Mouse (Mus musculus) lung, postnatal 0 days (tissue): ENCODE measurements around the gene Gla. TPM values are rescaled to one million over a fixed set of nuclear protein-coding genes. Genes with fewer than 3 reads are reported as not detected.

Experiments used
- ATAC-seq: fragments of 200-750 bp; cut with Nextera tagmentation; 2 replicates; pipeline ENCODE4 v1.8.0; 2017; ENCODE audit warnings: moderate library complexity
- DNase-seq: peaks from one replicate; pipeline ENCODE4 v3.0.0-alpha.2; 2016; ENCODE audit warnings: low spot score
- H3K27ac ChIP-seq: fragments of 300-500 bp; sonication (generic); 2 replicates; pipeline ENCODE4 v1.5.1; 2014; ENCODE audit warnings: antibody characterized with exemption, mild to moderate bottlenecking, low read length, mixed read lengths
- H3K27me3 ChIP-seq: fragments of 300-500 bp; sonication (generic); replicated peaks from 2 replicates; pipeline ENCODE4 v1.6.1; 2014; ENCODE audit warnings: low read length, mixed read lengths; ENCODE audit not compliant: insufficient read depth
- H3K36me3 ChIP-seq: fragments of 300-500 bp; sonication (generic); 2 replicates; pipeline ENCODE4 v1.6.1; 2014; ENCODE audit warnings: low read length, mixed read lengths; ENCODE audit not compliant: insufficient read depth
- H3K4me1 ChIP-seq: fragments of 300-500 bp; sonication (generic); 2 replicates; pipeline ENCODE4 v1.6.1; 2014; ENCODE audit warnings: antibody characterized with exemption, low read depth, low read length, mixed read lengths; ENCODE audit not compliant: insufficient read depth
- H3K4me2 ChIP-seq: fragments of 300-500 bp; sonication (generic); replicated peaks from 2 replicates; pipeline ENCODE4 v1.6.1; 2014; ENCODE audit warnings: low read depth, mild to moderate bottlenecking, low read length, moderate library complexity, mixed read lengths
- H3K4me3 ChIP-seq: fragments of 300-500 bp; sonication (generic); 2 replicates; pipeline ENCODE4 v1.5.1; 2014; ENCODE audit warnings: low read depth, low read length
- H3K9ac ChIP-seq: fragments of 300-500 bp; sonication (generic); replicated peaks from 2 replicates; pipeline ENCODE4 v1.6.1; 2014; ENCODE audit warnings: low read depth, mild to moderate bottlenecking
- H3K9me3 ChIP-seq: fragments of 300-500 bp; sonication (generic); 2 replicates; pipeline ENCODE4 v1.6.1; 2016; ENCODE audit warnings: low read length, mixed read lengths
- CTCF ChIP-seq: IDR thresholded peaks from 2 replicates; pipeline ENCODE4 v1.5.1; 2016; ENCODE audit warnings: antibody characterized with exemption, mild to moderate bottlenecking
- EP300 ChIP-seq: IDR thresholded peaks from 2 replicates; pipeline ENCODE4 v1.6.1; 2016; ENCODE audit warnings: antibody characterized with exemption, mild to moderate bottlenecking, control low read depth
- WGBS: fragments of 180-500 bp; shearing (Covaris S2); extraction: QIAGEN DNeasy Blood & Tissue Kit; methylation state at CpG from one replicate; pipeline ENCODE4 v1.1.7; 2014; 5-methylcytosine and 5-hydroxymethylcytosine counted together
- polyA plus RNA-seq: library from polyadenylated mRNA; unstranded; fragments of >200 nt; fragmentation: Nextera tagmentation; extraction: Ambion mirVana; gene quantifications from 2 replicates; pipeline ENCODE4 v1.2.1, GENCODE M21; 2015

Gene Gla
- polyA plus RNA-seq: 3.9 and 4.1 TPM in 2 replicates

DNA sequence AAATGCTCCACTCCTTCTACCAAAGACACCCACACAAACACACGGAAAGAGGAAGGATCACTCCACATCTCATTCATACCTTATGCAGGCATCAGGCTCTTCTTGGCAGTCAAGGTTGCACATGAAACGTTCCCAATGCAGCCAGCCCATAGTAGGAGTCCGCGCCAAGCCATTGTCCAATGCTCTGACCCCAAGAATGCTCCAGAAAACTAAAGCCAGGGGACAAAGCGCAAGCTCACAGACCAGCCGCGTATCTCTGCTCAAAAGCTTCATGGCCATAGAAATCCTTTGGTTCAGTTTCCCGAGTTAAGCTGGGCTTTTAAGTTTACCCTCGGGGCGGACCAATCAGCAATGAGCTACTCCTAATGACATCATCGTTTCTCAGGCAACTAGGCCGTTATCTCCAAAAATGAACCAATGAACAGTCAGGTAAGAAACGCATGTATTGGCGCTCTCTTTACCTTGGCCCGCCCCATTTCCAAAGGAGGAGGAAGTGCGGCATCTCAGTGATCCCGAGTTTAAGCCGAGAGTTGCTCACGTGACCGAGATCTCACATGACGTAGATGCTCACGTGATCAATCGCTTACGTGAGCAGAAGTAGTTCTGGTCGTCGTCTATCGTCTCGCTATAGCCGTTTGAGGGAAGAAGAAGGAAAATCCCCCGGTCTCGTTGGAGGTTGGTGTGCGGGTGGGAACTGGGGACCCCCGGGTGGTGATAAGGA is at the start of gene Gla, which contains the start of gene Hnrnph2:
Gene Gla (minus strand): TSS at position 467 of the 721 bp plus-strand sequence.
Gene Hnrnph2 (plus strand): TSS at position 521 of the 721 bp plus-strand sequence.
- H3K36me3 ChIP-seq: no peaks in the 10 kb centered on the region
- peak within 1 kb of the TSS; percentile 56 for H3K4me2 ChIP-seq
- H3K27ac ChIP-seq: peak within 1 kb of the TSS; percentile 91
- ATAC-seq (peak; percentile 98), DNase-seq (peak; percentile 98)
- 15% methylated on average over 32 of the region's 33 CpGs for WGBS
- H3K9ac ChIP-seq: peak within 1 kb of the TSS; percentile 54
- no peaks in the 10 kb centered on the region for H3K4me1 ChIP-seq
- H3K27me3 ChIP-seq: no peaks in the 10 kb centered on the region
- H3K4me3 ChIP-seq: peak within 1 kb of the TSS; percentile 53
- H3K9me3 ChIP-seq: no peaks in the 10 kb centered on the region
- TF ChIP-seq EP300: peak; percentile 43; the same call in 1 of the 2 replicates
- no peak for TF ChIP-seq CTCF

GRCm38 (mm10) chrX:134648031-134648692 is 47.2 kb upstream of the Gla start:
- H3K4me1 ChIP-seq: no peaks in the 10 kb centered on the region
- DNase-seq: peak; percentile 79
- WGBS: 9% methylated on average over 11 of the region's 11 CpGs
- H3K36me3 ChIP-seq: no peaks in the 10 kb centered on the region
- no peak overlapping the region for H3K4me3 ChIP-seq
- no peaks in the 10 kb centered on the region for H3K9me3 ChIP-seq
- no peak overlapping the region for H3K9ac ChIP-seq
- H3K27me3 ChIP-seq: no peaks in the 10 kb centered on the region
- TF ChIP-seq EP300 (no peak), CTCF (peak; percentile 71)
- peak; percentile 47 for ATAC-seq
- H3K27ac ChIP-seq: no peak overlapping the region
- H3K4me2 ChIP-seq: no peak overlapping the region

- WGBS: 56% methylated on average over 7 of the region's 8 CpGs
- Histone ChIP-seq H3K27ac (no peak overlapping the region), H3K4me3 (no peak overlapping the region), H3K36me3 (no peaks in the 10 kb centered on the region), H3K9me3 (no peaks in the 10 kb centered on the region), H3K4me1 (no peaks in the 10 kb centered on the region), H3K4me2 (no peak overlapping the region), H3K27me3 (no peaks in the 10 kb centered on the region), H3K9ac (no peak overlapping the region)
- DNase-seq (no peak), ATAC-seq (no peak)
- TF ChIP-seq CTCF (no peak), EP300 (no peak)
Measured at GRCm38 (mm10) chrX:134647421-134647820, 46.5 kb upstream of the Gla start.

DNA sequence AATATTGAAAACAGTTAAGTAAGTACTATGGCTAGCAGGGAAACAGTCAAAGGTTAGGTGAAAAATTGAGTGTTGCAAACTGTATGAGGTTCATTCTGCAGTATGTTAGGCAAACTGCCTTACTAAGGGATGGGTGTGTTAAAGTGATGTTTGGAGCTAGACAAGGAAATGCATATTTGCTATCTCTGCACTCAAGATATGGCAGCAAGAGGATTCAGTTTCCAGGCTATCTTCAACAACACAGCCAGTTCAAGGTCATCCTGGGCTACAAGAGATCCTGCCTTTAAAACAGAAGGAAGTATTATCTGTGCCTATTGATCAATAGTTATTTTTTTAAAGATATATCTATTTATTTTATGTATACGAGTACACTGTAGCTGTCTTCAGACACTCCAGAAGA is 45.4 kb upstream of the Gla start:
- ATAC-seq: no peak

DNA sequence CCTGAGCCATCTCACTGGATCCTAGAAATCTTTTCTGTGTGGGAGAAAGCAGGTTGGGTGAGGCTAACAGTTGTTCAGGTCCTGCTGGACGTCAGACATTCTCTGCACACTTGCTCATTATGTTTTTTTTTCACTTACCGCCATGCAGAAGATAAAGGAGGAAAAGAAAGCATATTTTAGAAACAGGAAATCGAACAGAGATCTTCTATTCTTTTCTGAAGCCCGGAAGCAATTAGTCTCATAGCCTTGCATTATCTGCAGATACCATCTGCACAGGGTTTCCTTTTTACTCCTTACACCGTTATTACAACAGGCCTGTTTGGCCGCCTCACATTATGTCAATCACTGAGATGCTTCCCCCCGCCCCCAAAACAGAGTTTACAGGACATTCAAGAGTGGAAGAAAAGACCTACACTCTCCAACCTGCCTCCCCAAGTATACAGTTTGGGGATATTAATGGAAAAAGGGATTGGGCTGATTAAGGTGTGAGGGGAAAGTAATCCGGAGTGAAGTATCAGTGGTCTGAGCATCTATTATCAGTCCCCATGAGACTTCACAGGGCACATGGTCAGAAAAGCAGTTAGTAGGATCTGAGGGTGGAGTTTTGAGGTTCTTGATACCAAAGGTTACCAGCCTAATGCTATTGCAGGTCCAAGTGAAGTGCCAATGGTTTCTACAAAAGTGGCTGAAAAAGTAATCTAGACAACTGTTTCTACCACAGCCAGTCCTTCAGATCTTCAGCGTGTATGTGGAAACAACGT is 40.3 kb upstream of the Gla start:
- Histone ChIP-seq H3K27ac (no peak overlapping the region), H3K4me3 (no peak overlapping the region), H3K4me2 (no peak overlapping the region), H3K36me3 (no peaks in the 10 kb centered on the region), H3K4me1 (no peaks in the 10 kb centered on the region), H3K27me3 (no peaks in the 10 kb centered on the region), H3K9ac (no peak overlapping the region), H3K9me3 (no peaks in the 10 kb centered on the region)
- peak; percentile 52 for DNase-seq
- peak; percentile 81 for ATAC-seq
- no peak for TF ChIP-seq CTCF
- TF ChIP-seq EP300: peak; percentile 93
- whole genome bisulfite sequencing: 49% methylated on average over 10 of the region's 10 CpGs

More for the DNA sequence above, 45.4 kb upstream of the Gla start:
- Histone ChIP-seq H3K27ac (no peak overlapping the region), H3K27me3 (no peaks in the 10 kb centered on the region), H3K9me3 (no peaks in the 10 kb centered on the region), H3K36me3 (no peaks in the 10 kb centered on the region), H3K9ac (no peak overlapping the region), H3K4me3 (no peak overlapping the region), H3K4me1 (no peaks in the 10 kb centered on the region), H3K4me2 (no peak overlapping the region)
- WGBS: 77% methylated on average over 1 of the region's 1 CpGs
- TF ChIP-seq CTCF (no peak), EP300 (no peak)
- no peak for DNase-seq

DNA sequence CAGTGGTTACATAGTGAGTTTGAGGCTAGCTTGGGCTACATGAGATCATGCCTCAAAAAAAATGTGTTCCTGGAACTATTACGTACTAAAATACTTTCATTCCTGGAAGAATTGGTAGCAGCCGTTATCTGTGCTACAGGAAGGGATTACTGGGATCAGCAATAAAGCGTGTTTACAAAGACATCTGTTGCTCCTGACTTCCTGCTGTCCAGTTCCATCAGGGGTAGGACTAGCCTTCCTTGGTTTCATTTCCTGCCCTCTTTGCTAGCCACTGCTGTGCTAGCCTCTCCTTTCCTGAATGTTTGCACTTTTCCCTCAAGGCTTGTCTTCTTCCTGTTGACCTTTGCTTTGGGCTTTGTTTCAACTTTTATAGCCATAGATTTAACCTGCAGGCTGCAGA is 34.9 kb upstream of the Gla start:
- peak; percentile 82 for ATAC-seq
- Histone ChIP-seq H3K9me3 (no peaks in the 10 kb centered on the region), H3K27me3 (no peaks in the 10 kb centered on the region), H3K4me2 (no peak overlapping the region), H3K4me3 (no peak overlapping the region), H3K36me3 (no peaks in the 10 kb centered on the region), H3K4me1 (no peaks in the 10 kb centered on the region), H3K9ac (no peak overlapping the region), H3K27ac (no peak overlapping the region)
- WGBS: 32% methylated on average over 3 of the region's 3 CpGs
- DNase-seq: peak; percentile 39
- TF ChIP-seq CTCF: no peak
- TF ChIP-seq EP300: peak; percentile 91
